Mouse (Mus musculus): ENCODE data around the gene Slc35e3.

- no peak for TF ChIP-seq CTCF (IDR thresholded peaks at IDR 0.05; ENCODE audit: low read depth, low read length)
- no peak for TF ChIP-seq POLR2A (IDR thresholded peaks at IDR 0.05; ENCODE audit: insufficient read depth, low read length)
Measured at GRCm38 (mm10) chr10:117699914-117700313, 46.3 kb downstream of the Slc35e3 start.
